Mouse (Mus musculus): Measurements from ENCODE around the gene Samd14. TPM values are rescaled to one million over a fixed set of nuclear protein-coding genes. Genes with fewer than 3 reads are reported as not detected.
A peak's percentile ranks its signal among the peaks of the same experiment; 100 is the strongest.
"Not testable (repeated sequence)": the region's sequence is repeated elsewhere in the genome, so short reads cannot be mapped to it uniquely, and the experiment has no call there.

Samd14 gene
- total RNA-seq (2021), result 10 to 100 TPM; 38.2 to 42.8 TPM
- long read RNA-seq, transcript Samd14-201 (10 exons, 3,318 nt), result major isoform, 63 of 89 reads
- long read RNA-seq, partial matches to known transcripts, result 4 of 89 reads
- long read RNA-seq, other reads (novel, unspliced or antisense), result 22 of 89 reads

- DNase-seq (ENCODE audit: low spot score in 2 of 2), result peak in 1 of 2 experiments; percentile 63
Observed at GRCm38 (mm10) chr11:95009629-95010014, at the start of gene Samd14. TSS of gene Samd14 (plus strand) at chr11:95009879.

GRCm38 (mm10) chr11:94962534-94963101 lies 47.1 kb upstream of the Samd14 start:
- DNase-seq (ENCODE audit: low spot score in 2 of 2), result no peak

DNA sequence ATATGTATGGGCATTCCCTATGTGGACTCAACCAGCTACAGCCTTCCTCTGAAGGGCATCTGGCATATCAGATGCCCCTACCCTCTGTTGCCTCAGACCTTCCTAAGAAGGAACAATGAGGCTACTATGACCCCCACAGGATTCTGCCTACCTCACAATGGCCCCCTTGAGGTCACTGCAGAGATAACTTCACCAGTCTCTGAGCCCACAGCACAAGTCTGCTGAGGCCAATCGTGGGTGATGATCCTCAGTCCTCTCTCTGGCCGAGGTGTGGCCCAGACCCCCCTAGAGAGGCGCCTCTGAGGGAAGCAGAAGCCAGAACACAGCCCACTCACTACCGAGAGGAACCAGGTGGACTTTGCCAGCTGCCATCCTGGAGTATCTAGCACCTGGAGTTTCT lies 42.3 kb upstream of the Samd14 start, which contains the start of gene Hils1:
Gene Hils1 (plus strand): TSS at position 175 of the 400 bp plus-strand sequence.
- no peak for DNase-seq (ENCODE audit: low spot score in 2 of 2)

DNA sequence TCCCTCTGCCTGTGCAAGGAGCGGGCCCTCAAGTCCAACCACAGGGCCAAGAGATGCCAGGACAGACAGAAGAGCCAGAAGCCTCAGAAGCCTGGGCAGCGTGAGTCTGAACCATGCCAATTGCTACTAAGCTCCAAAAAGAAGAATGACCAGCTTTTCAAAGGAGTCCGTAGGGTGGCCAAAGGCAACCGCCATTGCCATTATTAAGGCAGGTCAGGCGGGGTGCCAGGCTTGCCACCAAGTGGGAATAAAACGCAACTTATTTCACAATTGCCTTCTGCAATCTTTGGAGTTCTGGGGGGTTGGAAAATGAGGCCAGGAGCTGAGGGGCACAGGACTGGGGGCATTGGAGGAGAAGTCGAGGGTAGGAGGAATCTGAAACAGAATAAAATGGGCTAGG lies 41.5 kb upstream of the Samd14 start:
- no peak for DNase-seq (ENCODE audit: low spot score in 2 of 2)

DNA sequence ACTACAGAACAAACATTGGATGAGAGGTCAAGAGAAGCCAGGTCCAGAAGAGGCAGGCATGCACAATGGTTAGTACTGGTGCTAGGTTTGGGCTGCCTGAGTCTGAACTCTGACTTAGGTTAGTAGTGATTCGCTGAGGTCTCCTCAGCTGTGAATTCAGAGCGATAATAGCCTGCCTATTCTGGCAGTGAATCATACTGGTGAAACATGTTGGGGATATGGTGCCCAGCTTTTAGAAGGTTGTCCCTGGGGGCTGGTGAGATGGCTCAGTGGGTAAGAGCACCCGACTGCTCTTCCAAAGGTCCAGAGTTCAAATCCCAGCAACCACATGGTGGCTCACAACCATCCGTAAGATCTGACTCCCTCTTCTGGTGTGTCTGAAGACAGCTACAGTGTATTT lies 40.0 kb upstream of the Samd14 start:
- not testable (repeated sequence) for DNase-seq (ENCODE audit: low spot score in 2 of 2)

GRCm38 (mm10) chr11:94970210-94970943 lies 39.3 kb upstream of the Samd14 start:
- peak in 1 of 2 experiments; percentile 89 for DNase-seq (ENCODE audit: low spot score in 2 of 2)

GRCm38 (mm10) chr11:94971895-94972615 lies 37.6 kb upstream of the Samd14 start:
- no peak for DNase-seq (ENCODE audit: low spot score in 2 of 2)

- no peak for DNase-seq (ENCODE audit: low spot score in 2 of 2)
Observed at GRCm38 (mm10) chr11:94972887-94973286, 36.8 kb upstream of the Samd14 start.

DNA sequence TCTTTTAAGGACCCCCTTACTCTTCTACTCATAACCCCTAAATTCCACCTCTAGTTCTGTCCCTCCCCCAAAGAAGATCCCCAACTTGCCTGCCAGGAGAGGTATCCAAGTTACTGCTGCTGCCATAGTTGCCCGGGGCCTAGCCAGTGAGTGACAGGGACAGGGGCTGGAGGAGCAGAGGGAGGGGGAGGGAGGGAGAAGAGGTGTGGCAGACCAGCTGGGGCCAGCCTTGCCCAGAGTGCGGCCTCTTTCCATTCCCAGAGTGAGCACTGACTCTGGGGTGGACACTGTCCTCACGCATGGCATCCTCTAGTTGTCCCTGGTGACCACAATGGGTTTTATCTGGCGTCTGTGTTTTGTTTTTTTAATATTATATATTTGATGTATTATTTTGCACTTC lies 36.4 kb upstream of the Samd14 start:
- DNase-seq (ENCODE audit: low spot score in 2 of 2), result no peak

DNA sequence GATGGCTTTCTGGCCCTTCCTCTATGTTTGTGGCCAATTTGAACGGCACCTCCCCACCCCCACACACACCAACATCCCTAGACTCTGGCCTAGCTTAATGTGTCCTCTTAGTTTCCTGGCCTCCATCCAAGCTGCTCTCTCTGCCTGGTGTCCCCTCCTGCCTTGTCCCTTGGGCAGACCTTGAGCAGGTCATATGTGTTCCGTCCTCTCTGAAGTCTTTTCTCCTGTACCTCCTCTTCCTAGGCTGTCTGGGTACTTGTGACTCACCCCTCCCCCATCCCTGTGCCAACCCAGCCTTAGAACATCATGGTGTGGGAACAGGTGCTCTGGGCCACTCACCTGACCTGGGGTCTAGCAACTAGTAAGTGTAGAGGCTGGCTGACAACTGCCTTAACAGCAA lies 34.7 kb upstream of the Samd14 start:
- DNase-seq (ENCODE audit: low spot score in 2 of 2), result no peak

- DNase-seq (ENCODE audit: low spot score in 2 of 2), result no peak
Observed at GRCm38 (mm10) chr11:94976199-94976598, 33.5 kb upstream of the Samd14 start, which contains the start of gene Sgca. TSS of gene Sgca (minus strand) at chr11:94976327.

- DNase-seq (ENCODE audit: low spot score in 2 of 2), result no peak
Observed at GRCm38 (mm10) chr11:94978178-94978915, 31.3 kb upstream of the Samd14 start.

GRCm38 (mm10) chr11:94978947-94979346 lies 30.7 kb upstream of the Samd14 start:
- DNase-seq (ENCODE audit: low spot score in 2 of 2), result peak; percentile 98

DNA sequence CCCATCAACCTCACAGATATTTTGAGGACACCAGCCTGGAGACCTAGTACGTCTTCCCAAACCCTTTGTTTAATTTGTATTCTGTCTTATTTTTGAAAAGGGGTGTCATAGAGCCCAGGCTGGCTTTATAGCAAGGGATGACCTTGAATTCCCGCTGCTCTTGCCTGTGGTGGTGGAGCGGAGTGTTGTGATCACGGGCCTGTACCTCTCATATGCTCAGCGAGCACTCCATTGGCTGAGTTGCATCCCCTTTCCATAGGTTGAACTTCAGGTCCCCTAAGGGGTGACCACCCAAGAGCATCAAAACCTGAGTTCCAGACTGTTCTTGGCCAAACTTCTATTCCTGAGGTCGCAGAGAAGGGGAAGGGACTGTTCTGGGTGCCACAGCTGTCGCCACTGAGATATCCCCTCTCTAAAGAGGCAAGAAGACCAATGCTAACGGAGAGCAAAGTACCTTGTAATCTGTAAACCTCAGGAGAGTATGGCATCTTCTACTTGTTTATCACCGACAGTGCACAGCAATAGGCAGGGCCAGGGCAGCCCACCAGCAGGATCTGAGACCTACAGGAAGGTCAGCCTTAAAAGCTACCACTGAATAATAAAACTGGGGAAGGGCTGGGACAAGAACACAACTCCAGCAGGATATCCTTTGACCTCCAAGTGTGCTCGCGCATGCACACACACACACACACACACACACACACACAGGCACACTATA lies 30.1 kb upstream of the Samd14 start:
- no peak for DNase-seq (ENCODE audit: low spot score in 2 of 2)

DNA sequence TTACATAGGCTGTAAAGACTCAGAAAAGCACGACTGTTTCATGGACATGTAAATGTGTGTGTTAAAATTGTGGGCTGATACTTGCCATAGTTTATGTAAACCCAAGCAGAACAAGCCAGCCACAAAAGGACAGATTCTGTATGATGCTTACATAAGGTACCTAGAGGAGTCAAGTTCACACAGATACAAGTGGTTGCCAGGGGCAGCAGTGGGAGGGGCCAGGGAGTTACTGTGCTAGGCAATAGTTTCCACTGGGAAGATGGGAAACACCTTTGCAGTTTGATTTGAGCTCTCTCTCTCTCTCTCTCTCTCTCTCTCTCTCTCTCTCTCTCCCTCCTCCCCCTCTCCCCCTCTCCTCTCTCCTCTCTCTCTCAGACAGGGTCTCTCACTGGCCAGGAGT lies 24.5 kb upstream of the Samd14 start:
- no peak for DNase-seq (ENCODE audit: low spot score in 2 of 2)

GRCm38 (mm10) chr11:94985822-94986221 lies 23.9 kb upstream of the Samd14 start:
- DNase-seq (ENCODE audit: low spot score in 2 of 2), result no peak

- no peak for DNase-seq (ENCODE audit: low spot score in 2 of 2)
Observed at GRCm38 (mm10) chr11:94986435-94986834, 23.2 kb upstream of the Samd14 start.

- no peak for DNase-seq (ENCODE audit: low spot score in 2 of 2)
Observed at GRCm38 (mm10) chr11:94987341-94987740, 22.3 kb upstream of the Samd14 start.

DNA sequence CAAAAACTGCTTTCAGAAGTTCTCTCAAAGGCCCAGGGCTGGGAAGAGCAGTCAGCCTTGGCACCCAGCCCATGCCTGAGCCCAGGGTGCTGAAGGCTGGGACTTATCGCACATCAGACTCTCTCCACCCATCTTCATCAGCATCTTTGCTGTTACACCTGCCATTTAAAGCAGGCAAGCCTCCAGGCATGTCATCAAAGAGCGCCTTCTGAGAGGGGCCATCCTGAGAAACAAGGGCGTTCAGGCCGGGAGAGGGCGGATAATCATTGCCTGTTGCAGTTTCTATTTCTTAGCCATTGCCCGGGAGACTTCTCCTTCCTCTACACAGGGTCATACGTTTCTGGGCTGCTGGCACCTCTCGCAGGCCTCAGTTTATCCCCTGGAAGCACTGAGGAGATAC lies 21.8 kb upstream of the Samd14 start:
- no peak for DNase-seq (ENCODE audit: low spot score in 2 of 2)

DNA sequence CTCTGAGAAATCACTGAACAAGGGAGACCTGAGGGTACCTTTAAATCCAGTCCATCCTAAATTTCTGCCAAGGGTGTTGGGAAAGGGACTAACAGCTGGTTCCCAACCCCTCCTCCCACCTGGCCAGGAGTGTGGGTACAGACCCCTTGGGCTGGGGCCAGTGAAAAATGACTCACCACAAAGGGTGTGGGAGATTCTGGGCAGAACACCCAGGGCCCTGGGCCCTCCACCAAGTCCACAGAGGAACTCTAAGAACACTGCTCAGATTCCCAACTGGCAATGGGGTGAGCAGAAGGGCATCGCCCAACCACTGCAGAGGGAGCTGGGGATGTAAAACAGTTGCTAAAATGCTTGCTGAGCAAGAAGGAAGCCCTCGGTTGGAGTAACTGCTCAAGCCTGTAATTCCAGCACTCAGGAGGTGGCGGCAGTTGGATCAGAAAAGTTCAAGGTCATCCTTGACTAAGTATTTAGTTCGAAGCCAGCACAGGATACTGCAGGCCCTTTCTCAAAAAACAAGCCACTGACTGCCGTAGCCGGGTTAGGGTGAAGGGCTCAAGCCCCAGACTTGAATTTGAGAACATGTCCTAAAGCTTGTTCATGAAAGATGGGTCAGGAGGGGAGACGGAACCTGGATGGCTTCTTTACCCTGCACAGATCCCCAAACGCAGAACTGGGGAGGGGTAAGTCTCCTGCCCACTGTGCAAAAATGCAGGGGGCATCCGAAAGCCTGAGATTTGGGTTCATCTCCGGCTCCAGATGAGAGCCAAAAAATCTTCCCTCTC lies 20.7 kb upstream of the Samd14 start:
- no peak for DNase-seq (ENCODE audit: low spot score in 2 of 2)

Measured in layer of hippocampus, adult 18-20 months (tissue).